Mouse (Mus musculus): ENCODE measurements around the gene Gys1. TPM values are rescaled to one million over a fixed set of nuclear protein-coding genes. Genes with fewer than 3 reads are reported as not detected.
A peak's percentile ranks its signal among the peaks of the same experiment; 100 is the strongest.

Gene Gys1
- total and polyA plus RNA-seq, 3 experiments, result 14.0 to 27.2 (median 23.9) TPM

- TF ChIP-seq MYC (IDR thresholded peaks at IDR 0.05; ENCODE audit: low read depth, low read length) (no peak), HCFC1 (IDR thresholded peaks at IDR 0.05; ENCODE audit: low read depth, low read length) (no peak), MAX (IDR thresholded peaks at IDR 0.05; ENCODE audit: low read length) (no peak), TBP (conservative IDR thresholded peaks at IDR 0.05; ENCODE audit: low read depth, low read length) (no peak), UBTF (IDR thresholded peaks at IDR 0.05; ENCODE audit: low read depth, low read length) (no peak), E2F4 (IDR thresholded peaks at IDR 0.05; ENCODE audit: insufficient replicate concordance, low read depth, low read length) (no peak), POLR2A (IDR thresholded peaks at IDR 0.05; ENCODE audit: low read depth, low read length) (peak; percentile 49; the same call in 1 of the 2 replicates), IRF4 (IDR thresholded peaks at IDR 0.05; ENCODE audit: low read depth, low read length) (peak; percentile 83), GABPA (IDR thresholded peaks at IDR 0.05; ENCODE audit: insufficient replicate concordance, low read depth, low read length) (no peak), MEF2A (IDR thresholded peaks at IDR 0.05; ENCODE audit: borderline replicate concordance, low read depth, low read length) (no peak), ZNF384 (IDR thresholded peaks at IDR 0.05; ENCODE audit: low read depth, low read length) (no peak)
These were observed 22.8 kb downstream of the Gys1 start (continued) for GRCm38 (mm10) chr7:45457204-45458060.

DNA sequence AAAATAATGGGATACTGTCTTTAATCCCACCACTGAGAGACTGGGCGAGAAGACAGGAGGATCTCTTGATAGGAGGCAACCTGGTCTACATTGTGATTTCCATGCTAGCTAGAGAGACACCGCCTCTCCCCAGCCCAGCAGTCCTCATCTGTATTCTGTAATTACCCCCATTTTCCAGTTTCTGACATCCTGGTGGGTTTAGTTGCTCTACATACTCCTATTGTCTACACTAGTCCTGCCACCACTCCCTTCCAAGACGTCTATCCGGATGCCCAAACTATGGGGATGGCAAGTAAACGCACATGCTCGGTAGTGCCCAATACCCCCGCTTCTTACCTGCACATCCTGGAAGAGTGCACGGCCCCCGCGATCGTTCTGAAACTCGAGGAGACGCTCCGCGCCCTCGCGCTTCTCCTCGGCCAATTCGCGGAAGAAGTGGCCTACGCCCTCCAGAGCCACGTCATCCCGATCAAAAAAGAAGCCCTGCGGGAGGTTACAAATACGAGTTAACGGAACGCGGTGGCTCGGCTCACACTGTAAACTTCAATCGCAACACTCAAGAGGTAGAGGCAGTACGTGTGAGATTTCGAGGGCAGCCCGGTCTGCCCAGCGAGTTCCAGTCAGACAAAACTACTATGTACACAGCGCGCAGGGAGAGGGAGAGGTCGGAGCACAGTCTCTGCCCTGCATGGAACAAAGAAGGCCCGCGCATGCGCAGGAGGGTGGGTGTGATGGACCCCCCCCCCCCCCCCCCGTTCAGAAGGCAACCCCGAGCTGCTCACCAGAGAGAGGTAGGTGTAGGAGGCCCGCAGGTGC, 24.3 kb downstream of the Gys1 start:
- in situ Hi-C loops (cut with MboI; ENCODE audit: low pct_ligation_motif_present, low pct_unique_long_range_greater_than_20kb, low sequenced_read_pairs), result no loop called here
- Histone ChIP-seq H3K4me3 (replicated peaks in 1 of 3; ENCODE audit: low read depth in 2 of 3, low read length in 2 of 3, poor library complexity in 1 of 3) (peak overlapping the region; percentile 76 to 96 (median 77)), H3K4me1 (ENCODE audit: control insufficient read depth in 1 of 2, insufficient read depth in 2 of 2) (peaks cover 15 to 50% of the 10 kb centered on the region in 2 experiments), H3K79me2 (replicated peaks; ENCODE audit: control insufficient read depth, extremely low read depth, insufficient read depth, poor library complexity, severe bottlenecking) (peaks cover 28% of the 10 kb centered on the region), H3K9me3 (replicated peaks; ENCODE audit: low read length) (no peaks in the 10 kb centered on the region), H3K9ac (ENCODE audit: insufficient read depth, low read depth) (peak overlapping the region; percentile 91), H3K36me3 (replicated peaks in 1 of 2; ENCODE audit: control insufficient read depth in 1 of 2, insufficient read depth in 1 of 2, low read length in 1 of 2) (peaks cover 52 to 74% of the 10 kb centered on the region in 2 experiments), H3K27me3 (replicated peaks) (no peaks in the 10 kb centered on the region), H3K27ac (ENCODE audit: insufficient read depth, low read depth) (peak overlapping the region; percentile 74), H3K4me2 (ENCODE audit: insufficient read depth, low read depth, poor library complexity, severe bottlenecking) (peak overlapping the region; percentile 86; the same call in 1 of the 2 replicates)
- dilution Hi-C loops (cut with MboI; ENCODE audit: extremely low pct_ligation_motif_present, extremely low pct_unique_long_range_greater_than_20kb, low sequenced_read_pairs), result no loop called here
- TF ChIP-seq MXI1 (IDR thresholded peaks at IDR 0.05; ENCODE audit: low read depth, low read length), result peak; percentile 35; the same call in 1 of the 2 replicates
- peak; percentile 86; the same call in 1 of the 2 replicates for TF ChIP-seq ZMIZ1 (IDR thresholded peaks at IDR 0.05; ENCODE audit: low read depth, low read length)
- TF ChIP-seq SIN3A (IDR thresholded peaks at IDR 0.05; ENCODE audit: low read length), result peak; percentile 19; the same call in 1 of the 2 replicates
- TF ChIP-seq HCFC1 (IDR thresholded peaks at IDR 0.05; ENCODE audit: low read depth, low read length), result no peak
- TF ChIP-seq ETS1 (conservative IDR thresholded peaks at IDR 0.05; ENCODE audit: low read depth, low read length), result no peak
- TF ChIP-seq MAZ (IDR thresholded peaks at IDR 0.05; ENCODE audit: low read depth, low read length), result no peak
- TF ChIP-seq E2F4 (IDR thresholded peaks at IDR 0.05; ENCODE audit: insufficient replicate concordance, low read depth, low read length), result no peak
- TF ChIP-seq POLR2AphosphoS2 (IDR thresholded peaks at IDR 0.05; ENCODE audit: low read depth, low read length), result peak; percentile 88; the same call in 1 of the 2 replicates
- TF ChIP-seq MAFK (IDR thresholded peaks at IDR 0.05; ENCODE audit: insufficient replicate concordance, low read length), result no peak
- peak; percentile 77 for TF ChIP-seq POLR2A (IDR thresholded peaks at IDR 0.05; ENCODE audit: low read depth, low read length)
- 0 out of 2 replicates have a peak, but pooled peaks have one; percentile 14 for TF ChIP-seq UBTF (IDR thresholded peaks at IDR 0.05; ENCODE audit: low read depth, low read length)
- 0 out of 2 replicates have a peak, but pooled peaks have one; percentile 13 for TF ChIP-seq TCF12 (IDR thresholded peaks at IDR 0.05; ENCODE audit: low read depth, low read length)
- no peak for TF ChIP-seq MEF2A (IDR thresholded peaks at IDR 0.05; ENCODE audit: borderline replicate concordance, low read depth, low read length)
- TF ChIP-seq NRF1 (IDR thresholded peaks at IDR 0.05; ENCODE audit: low read depth, low read length), result peak; percentile 84
- no peak for TF ChIP-seq ZC3H11A (IDR thresholded peaks at IDR 0.05; ENCODE audit: low read depth, low read length)
- peak; percentile 68 for DNase-seq (ENCODE audit: extremely low read depth)

Data from CH12.LX (cell line).